Mouse (Mus musculus) brown adipose tissue, adult 24 weeks (tissue): ENCODE data around the gene Brca1. TPM values are rescaled to one million over a fixed set of nuclear protein-coding genes. Genes with fewer than 3 reads are reported as not detected.
"Not testable (repeated sequence)": the region's sequence is repeated elsewhere in the genome, so short reads cannot be mapped to it uniquely, and the experiment has no call there.

Experiments used
- H3K27ac ChIP-seq: fragments of 200-500 bp; replicated peaks from 2 replicates; pipeline ENCODE4 v1.5.1; 2012; ENCODE audit warnings: low read depth, mild to moderate bottlenecking, low read length
- H3K4me1 ChIP-seq: fragments of 200-500 bp; 2 replicates; pipeline ENCODE4 v1.6.1; 2012; ENCODE audit warnings: low read length, mixed read lengths; ENCODE audit not compliant: control insufficient read depth, insufficient read depth, insufficient read length
- H3K4me3 ChIP-seq: fragments of 200-500 bp; 2 replicates; pipeline ENCODE4 v1.5.1; 2012; ENCODE audit warnings: low read depth, mild to moderate bottlenecking, low read length, moderate library complexity; ENCODE audit not compliant: insufficient read depth
- polyA plus RNA-seq: library from polyadenylated mRNA; stranded (reverse); fragments of >200 nt; gene quantifications from 2 replicates; pipeline ENCODE4 v1.2.4, GENCODE M21; 2012; ENCODE audit not compliant: missing spikeins, insufficient read depth, insufficient read length

Gene Brca1
- polyA plus RNA-seq, 1 experiment = 0.48 TPM

DNA sequence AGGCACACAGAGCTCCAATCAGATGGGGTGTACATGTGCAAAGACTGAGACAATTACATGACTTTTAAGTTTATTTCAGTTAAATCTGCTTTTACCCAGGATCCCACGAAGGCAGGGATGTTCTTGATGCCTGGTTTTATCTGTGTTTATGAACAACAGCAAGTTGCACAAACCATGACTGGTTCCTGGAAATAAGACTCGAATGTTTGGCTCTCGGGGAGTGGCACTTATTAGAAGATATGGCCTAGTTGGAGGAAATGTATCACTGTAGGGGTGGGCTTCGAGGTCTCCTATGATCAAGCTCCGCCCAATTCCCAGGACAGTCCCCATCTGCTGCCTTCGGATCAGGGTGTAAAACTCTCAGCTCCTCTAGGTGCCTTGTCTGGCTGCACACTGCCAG lies 65.6 kb downstream of the Brca1 start:
- Histone ChIP-seq H3K4me1 (no peaks in the 10 kb centered on the region), H3K4me3 (no peak overlapping the region), H3K27ac (no peak overlapping the region)

- Histone ChIP-seq H3K4me1 (no peaks in the 10 kb centered on the region), H3K4me3 (no peak overlapping the region), H3K27ac (no peak overlapping the region)
Measured at GRCm38 (mm10) chr11:101485509-101486028, 66.2 kb downstream of the Brca1 start.

DNA sequence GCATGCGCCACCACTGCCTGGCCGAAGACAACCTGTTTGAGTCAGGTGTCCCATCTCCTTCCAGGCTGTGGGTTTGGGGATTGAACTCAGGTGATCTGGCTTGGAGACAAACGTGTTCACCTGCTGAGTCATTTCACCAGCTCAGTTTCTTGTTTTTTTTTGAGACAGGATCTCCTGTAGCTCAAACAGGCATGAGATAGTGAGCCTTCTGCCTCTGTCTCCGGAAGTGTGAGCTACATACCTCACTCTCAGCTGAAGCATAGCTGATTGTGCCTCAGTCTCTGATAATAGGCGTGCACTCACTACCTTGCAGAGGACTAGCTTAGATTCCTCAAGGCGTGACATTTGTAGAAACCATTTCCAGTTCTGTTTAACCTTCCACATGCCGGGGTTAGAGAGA lies 66.9 kb downstream of the Brca1 start:
- Histone ChIP-seq H3K4me1 (no peaks in the 10 kb centered on the region), H3K27ac (no peak overlapping the region), H3K4me3 (no peak overlapping the region)

DNA sequence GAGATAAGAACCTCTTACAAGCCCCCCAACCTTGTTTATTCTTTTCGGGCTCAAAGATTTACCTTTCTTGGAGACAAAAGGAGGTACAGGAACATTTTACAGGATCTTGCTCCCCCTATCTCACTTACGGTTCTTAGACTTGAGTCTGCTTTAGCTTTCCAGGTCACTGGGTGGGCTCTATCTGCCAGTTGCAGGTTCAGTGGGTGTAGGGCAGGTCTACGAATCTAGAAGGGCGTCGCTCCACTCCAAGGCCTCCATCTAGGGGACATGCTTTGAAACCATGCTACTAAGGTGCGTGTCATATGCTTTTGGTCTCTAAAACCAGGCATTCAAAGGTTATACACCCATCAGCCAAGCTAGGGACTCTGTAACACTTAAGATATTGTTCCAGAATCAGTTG lies 67.5 kb downstream of the Brca1 start:
- H3K4me3 ChIP-seq = no peak overlapping the region
- H3K27ac ChIP-seq = no peak overlapping the region
- H3K4me1 ChIP-seq = no peaks in the 10 kb centered on the region

DNA sequence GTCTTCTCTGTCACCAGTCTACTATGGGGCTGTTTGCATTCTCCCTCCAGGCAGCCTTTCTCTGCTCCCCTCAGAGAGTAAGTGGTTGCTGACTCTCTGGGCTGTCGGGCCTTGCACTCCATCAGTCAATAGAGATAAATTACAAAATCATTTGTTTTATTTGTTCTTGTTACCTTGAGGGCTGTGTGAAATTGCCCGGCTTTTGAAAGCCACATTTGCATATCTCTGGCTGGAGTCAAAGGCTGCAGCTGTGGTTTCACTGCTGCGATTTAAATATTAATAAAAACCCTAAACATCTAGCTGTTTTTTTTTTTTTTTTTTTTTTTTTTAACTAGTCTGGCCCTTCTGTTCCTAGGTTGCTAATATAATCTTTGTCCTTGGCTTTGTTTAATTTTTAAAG lies 68.0 kb downstream of the Brca1 start:
- Histone ChIP-seq H3K27ac (no peak overlapping the region), H3K4me1 (no peaks in the 10 kb centered on the region), H3K4me3 (no peak overlapping the region)

DNA sequence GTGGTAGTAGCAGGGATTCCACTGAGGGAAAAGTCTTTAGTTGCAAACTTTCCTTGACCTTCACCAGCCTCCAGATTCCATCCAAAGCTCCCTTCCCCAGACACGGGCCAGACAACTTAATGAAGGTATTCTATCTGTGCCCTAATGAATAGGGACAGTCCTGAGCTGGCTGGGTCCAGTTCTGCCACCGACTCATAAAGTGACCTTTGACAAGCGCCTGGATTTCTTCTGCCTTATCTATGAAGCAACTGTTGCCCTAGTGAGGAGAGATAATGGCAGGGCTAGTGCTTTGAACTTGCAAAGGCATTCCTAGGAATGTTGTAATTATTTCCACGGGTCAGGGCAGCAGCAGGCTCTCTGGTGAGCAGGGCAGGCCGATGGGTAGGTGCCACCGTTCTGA lies 70.8 kb downstream of the Brca1 start:
- Histone ChIP-seq H3K4me3 (no peak overlapping the region), H3K4me1 (no peaks in the 10 kb centered on the region), H3K27ac (no peak overlapping the region)

DNA sequence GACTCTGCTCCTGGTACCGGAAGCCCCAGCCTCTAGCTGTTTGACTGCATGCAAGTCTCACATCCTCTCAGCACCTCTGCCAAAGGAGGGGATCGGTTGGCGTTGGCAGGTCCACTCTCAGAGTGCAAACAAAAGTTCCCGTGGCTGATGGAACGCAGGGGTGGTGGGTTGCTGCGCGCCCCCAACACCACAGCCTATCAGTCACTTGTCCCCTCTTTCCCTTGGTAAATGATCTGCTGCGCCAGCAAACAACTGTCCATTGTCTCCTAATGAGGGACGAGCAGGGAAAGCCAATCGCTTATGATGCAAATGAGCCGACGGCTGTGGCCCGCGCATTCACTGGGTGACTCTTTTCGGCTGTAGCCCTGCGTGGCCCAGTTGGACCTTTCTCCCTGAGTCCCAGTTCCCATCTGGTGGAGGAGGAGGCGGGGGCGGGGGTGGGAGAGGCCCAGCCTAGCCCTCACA lies 72.6 kb downstream of the Brca1 start:
- Histone ChIP-seq H3K4me3 (no peak overlapping the region), H3K27ac (no peak overlapping the region), H3K4me1 (no peaks in the 10 kb centered on the region)

- no peak overlapping the region for H3K27ac ChIP-seq
- H3K4me1 ChIP-seq = no peaks in the 10 kb centered on the region
- no peak overlapping the region for H3K4me3 ChIP-seq
Measured at GRCm38 (mm10) chr11:101477552-101478211, 74.1 kb downstream of the Brca1 start.

- no peak overlapping the region for H3K27ac ChIP-seq
- no peak overlapping the region for H3K4me3 ChIP-seq
Measured at GRCm38 (mm10) chr11:101477194-101477551, 74.6 kb downstream of the Brca1 start.

DNA sequence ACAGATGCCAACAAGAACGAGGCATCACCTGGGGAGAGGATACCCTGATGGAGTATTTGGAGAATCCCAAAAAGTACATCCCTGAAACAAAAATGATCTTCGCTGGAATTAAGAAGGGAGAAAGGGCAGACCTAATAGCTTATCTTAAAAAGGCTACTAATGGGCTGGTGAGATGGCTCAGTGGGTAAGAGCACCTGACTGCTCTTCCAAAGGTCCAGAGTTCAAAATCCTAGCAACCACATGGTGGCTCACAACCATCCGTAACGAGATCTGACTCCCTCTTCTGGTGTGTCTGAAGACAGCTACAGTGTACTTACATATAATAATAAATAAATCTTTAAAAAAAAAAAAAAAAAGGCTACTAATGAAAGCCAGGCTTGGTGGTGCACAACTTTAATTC lies 75.4 kb downstream of the Brca1 start:
- not testable (repeated sequence) for H3K27ac ChIP-seq, H3K4me3 ChIP-seq, H3K4me1 ChIP-seq

More at GRCm38 (mm10) chr11:101477194-101477551, 74.6 kb downstream of the Brca1 start:
- no peaks in the 10 kb centered on the region for H3K4me1 ChIP-seq

- Histone ChIP-seq H3K4me1 (no peaks in the 10 kb centered on the region), H3K27ac (no peak overlapping the region), H3K4me3 (no peak overlapping the region)
Measured at GRCm38 (mm10) chr11:101474298-101474697, 77.5 kb downstream of the Brca1 start.

DNA sequence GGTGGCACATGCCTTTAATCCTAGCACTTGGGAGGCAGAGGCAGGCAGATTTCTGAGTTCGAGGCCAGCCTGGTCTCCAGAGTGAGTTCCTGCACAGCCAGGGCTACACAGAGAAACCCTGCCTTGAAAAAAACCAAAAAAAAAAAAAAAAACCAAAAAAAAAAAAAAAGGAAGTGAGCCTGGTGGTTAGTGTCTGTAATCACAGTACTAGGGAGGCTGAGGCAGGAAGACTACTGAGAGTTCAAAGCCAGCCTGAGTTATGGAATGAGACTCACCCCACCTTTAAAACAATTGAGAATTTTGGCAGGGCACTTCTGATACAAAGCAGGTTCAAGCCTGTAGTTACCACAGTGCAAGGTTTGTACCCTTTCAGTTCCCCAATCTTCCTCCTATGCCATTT lies 78.1 kb downstream of the Brca1 start:
- not testable (repeated sequence) for H3K4me1 ChIP-seq, H3K27ac ChIP-seq, H3K4me3 ChIP-seq

GRCm38 (mm10) chr11:101472336-101472735 lies 79.4 kb downstream of the Brca1 start:
- Histone ChIP-seq H3K4me3 (no peak overlapping the region), H3K27ac (no peak overlapping the region), H3K4me1 (no peaks in the 10 kb centered on the region)

DNA sequence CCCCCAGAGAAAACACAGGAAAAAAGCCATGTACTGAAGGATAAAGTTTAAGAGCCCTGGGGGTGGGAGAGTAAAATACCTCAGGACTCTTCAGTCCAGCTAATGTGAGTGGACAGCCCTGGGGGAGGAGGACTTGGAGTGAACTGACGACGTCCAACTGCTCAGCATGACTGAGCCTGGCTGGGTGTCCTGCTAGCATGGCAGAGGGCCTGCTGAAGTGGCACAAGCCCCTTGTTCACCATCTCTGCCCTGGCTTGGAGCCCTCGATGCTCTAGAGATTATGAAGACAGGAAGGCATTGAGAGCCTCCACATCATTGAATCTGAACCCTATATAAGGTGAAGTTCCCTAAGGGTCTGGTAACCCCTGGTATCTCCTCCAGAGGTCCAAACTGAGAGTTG lies 79.8 kb downstream of the Brca1 start:
- Histone ChIP-seq H3K4me3 (no peak overlapping the region), H3K4me1 (no peaks in the 10 kb centered on the region), H3K27ac (no peak overlapping the region)

DNA sequence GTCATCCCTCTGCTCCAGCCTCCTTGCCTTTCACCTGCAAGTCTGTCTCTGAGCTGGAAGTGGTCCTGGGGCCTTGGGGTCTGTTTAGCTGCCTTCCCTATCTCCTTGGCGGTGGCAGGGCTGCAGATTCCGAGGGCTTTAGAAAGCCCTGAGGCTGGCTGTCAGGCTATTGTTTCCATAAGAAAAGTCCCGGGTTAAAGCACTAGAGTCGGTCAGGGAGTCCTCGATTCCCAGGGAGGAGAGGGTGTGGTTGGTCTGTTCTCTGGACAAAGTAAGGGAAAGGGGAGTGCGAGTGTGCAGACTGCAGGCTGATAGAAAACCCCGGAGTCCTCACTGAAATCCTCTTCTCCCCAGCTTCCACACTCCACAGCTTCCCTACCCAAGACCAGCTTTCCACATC lies 81.5 kb downstream of the Brca1 start:
- H3K27ac ChIP-seq = no peak overlapping the region
- no peak overlapping the region for H3K4me3 ChIP-seq

DNA sequence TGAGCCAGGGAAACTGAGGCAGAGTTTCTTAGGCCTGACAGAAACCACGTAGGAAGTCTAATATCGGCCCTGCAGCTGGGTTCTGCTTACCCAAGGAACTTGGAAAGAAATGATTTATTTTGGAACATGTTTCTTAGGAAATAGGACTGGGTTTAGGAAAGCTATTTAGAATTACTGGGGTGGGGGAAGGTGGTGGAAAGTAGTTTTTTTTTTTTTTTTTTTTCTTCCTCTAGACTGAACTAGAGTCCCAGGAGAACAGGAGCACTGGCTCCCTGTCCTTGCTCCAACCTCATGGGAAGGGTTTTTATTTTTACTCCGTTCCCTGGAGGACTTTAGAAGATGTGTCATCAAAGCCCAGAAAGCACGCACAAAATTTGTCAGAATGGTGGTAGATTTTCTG lies 82.6 kb downstream of the Brca1 start:
- H3K4me3 ChIP-seq = peak overlapping the region; percentile 65; the same call in 1 of the 2 replicates
- H3K4me1 ChIP-seq = no peaks in the 10 kb centered on the region
- H3K27ac ChIP-seq = no peak overlapping the region

More for the DNA sequence above, 81.5 kb downstream of the Brca1 start:
- no peaks in the 10 kb centered on the region for H3K4me1 ChIP-seq
